In the genomic region with DNA sequence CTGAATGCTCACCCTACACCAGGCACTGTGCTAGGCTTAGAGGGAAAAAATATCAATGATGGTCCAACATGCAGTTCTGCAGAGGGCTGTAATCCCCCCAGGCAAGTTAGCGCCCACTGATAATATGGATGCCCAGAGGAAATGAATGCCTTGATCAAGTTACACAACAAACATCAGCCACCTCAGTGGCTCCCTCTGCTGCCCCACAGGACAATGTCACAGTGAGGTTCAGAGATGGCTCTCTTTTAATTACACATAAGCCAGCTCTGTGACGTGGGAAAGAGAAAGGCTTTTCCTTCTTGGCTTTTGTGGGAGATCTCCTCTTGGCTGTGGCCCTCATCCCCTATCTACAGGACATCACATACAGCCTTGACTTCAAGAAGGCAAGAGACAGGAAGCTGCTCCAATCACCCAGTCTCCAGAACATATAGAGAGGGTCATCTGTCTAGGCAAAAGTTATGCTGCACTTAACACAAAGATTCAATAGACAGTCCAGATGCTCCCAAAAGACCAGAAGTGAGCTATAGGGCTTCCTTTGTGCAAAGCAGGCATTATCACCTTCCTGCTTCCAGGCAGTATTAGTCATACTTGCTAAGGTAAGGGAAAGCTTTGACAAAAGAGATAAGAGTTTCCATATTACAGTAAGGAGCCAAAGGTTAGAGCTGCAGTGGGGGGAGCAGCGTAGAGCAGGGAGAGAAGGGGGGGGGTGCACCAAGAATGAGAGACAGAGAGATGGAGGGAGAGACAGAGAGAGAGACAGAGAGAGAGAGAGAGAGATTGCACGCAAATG, we compare ENCODE assay signal across 13 mouse cellular contexts. TPM values are rescaled to one million over a fixed set of nuclear protein-coding genes. Genes with fewer than 3 reads are reported as not detected.
A peak's percentile ranks its signal among the peaks of the same experiment; 100 is the strongest.
DNase-seq lines count a peak whose midpoint lies in the region; ATAC-seq and TF ChIP-seq lines count a peak whose summit lies in the region.
"Had no signal": no experiment of that assay in that cellular context is flagged by ENCODE, and none has a peak within 500 bp of the region (broad histone marks: within the 10 kb centered on the region; RNA-seq: fewer than 3 reads in every experiment).

No protein-coding gene starts in this region.

- no peak for TF ChIP-seq EP300 in ES-Bruce4 (IDR thresholded peaks at IDR 0.05; ENCODE audit: insufficient read depth, low read depth, low read length)

- no peak overlapping the region for H3K4me3 ChIP-seq in forebrain, postnatal 0 days (ENCODE audit: low read depth, low read length)
- no peak overlapping the region for H3K4me3 ChIP-seq in forebrain, embryonic 15.5 days
- no peak overlapping the region for H3K4me3 ChIP-seq in lung, embryonic 14.5 days (ENCODE audit: low read depth, low read length)
- H3K4me3 ChIP-seq in ES-Bruce4 (ENCODE audit: low read depth, low read length): no peak overlapping the region
- no peak overlapping the region for H3K4me3 ChIP-seq in intestine, embryonic 15.5 days (replicated peaks)
- H3K4me3 ChIP-seq: limb, embryonic 12.5 days; midbrain, embryonic 12.5 days had no signal

- no peak for TF ChIP-seq POLR2A in ES-Bruce4 (IDR thresholded peaks at IDR 0.05; ENCODE audit: insufficient read depth, low read length)

- DNase-seq in forebrain, postnatal 0 days: no peak
- DNase-seq in lung, embryonic 14.5 days: peak; percentile 26
- DNase-seq in lung, adult 18-20 months: no peak
- no peak for DNase-seq in layer of hippocampus, adult 18-20 months (ENCODE audit: low spot score in 2 of 2)
- no peak for DNase-seq in cerebellum, adult 9-11 months
- DNase-seq: adrenal gland, adult 8-10 months; cerebellum, postnatal 10 days; gastrocnemius, postnatal 25 days had no signal

- no peak overlapping the region for H3K27ac ChIP-seq in forebrain, postnatal 0 days (ENCODE audit: low read depth, low read length)
- H3K27ac ChIP-seq in forebrain, embryonic 15.5 days (replicated peaks): no peak overlapping the region
- no peak overlapping the region for H3K27ac ChIP-seq in lung, embryonic 14.5 days (ENCODE audit: low read depth)
- no peak overlapping the region for H3K27ac ChIP-seq in ES-Bruce4 (ENCODE audit: insufficient read depth, low read length)
- H3K27ac ChIP-seq in intestine, embryonic 15.5 days: peak overlapping the region; percentile 56
- H3K27ac ChIP-seq: limb, embryonic 12.5 days; midbrain, embryonic 12.5 days had no signal

- H3K9ac ChIP-seq in forebrain, postnatal 0 days: no peak overlapping the region
- H3K9ac ChIP-seq in forebrain, embryonic 15.5 days (replicated peaks): no peak overlapping the region
- H3K9ac ChIP-seq in lung, embryonic 14.5 days: no peak overlapping the region
- H3K9ac ChIP-seq in ES-Bruce4 (ENCODE audit: low read depth, poor library complexity, severe bottlenecking): no peak overlapping the region
- H3K9ac ChIP-seq in intestine, embryonic 15.5 days: no peak overlapping the region
- H3K9ac ChIP-seq: limb, embryonic 12.5 days; midbrain, embryonic 12.5 days had no signal

- H3K4me1 ChIP-seq in forebrain, postnatal 0 days (ENCODE audit: insufficient read depth): no peaks in the 10 kb centered on the region
- peaks cover 17% of the 10 kb centered on the region for H3K4me1 ChIP-seq in forebrain, embryonic 15.5 days
- no peaks in the 10 kb centered on the region for H3K4me1 ChIP-seq in lung, embryonic 14.5 days (ENCODE audit: insufficient read depth)
- H3K4me1 ChIP-seq in ES-Bruce4 (ENCODE audit: control insufficient read depth, insufficient read depth, low read length): peaks cover 20% of the 10 kb centered on the region
- peaks cover 42% of the 10 kb centered on the region for H3K4me1 ChIP-seq in intestine, embryonic 15.5 days (replicated peaks)

- no peak for ATAC-seq in forebrain, postnatal 0 days
- ATAC-seq in forebrain, embryonic 15.5 days (replicated peaks): no peak
- no peak for ATAC-seq in lung, embryonic 14.5 days (ENCODE audit: insufficient read depth)
- ATAC-seq in intestine, embryonic 15.5 days: peak; percentile 69

- WGBS in forebrain, postnatal 0 days: 74% methylated on average over 4 of the region's 4 CpGs
- 75% methylated on average over 4 of the region's 4 CpGs for WGBS in forebrain, embryonic 15.5 days
- WGBS in lung, embryonic 14.5 days: 70% methylated on average over 4 of the region's 4 CpGs
- 67% methylated on average over 4 of the region's 4 CpGs for WGBS in intestine, embryonic 15.5 days

- H3K9me3 ChIP-seq in forebrain, postnatal 0 days (ENCODE audit: low read length): no peaks in the 10 kb centered on the region
- H3K9me3 ChIP-seq in forebrain, embryonic 15.5 days: no peaks in the 10 kb centered on the region
- no peaks in the 10 kb centered on the region for H3K9me3 ChIP-seq in lung, embryonic 14.5 days (ENCODE audit: low read depth, low read length)
- H3K9me3 ChIP-seq in ES-Bruce4 (replicated peaks; ENCODE audit: control insufficient read depth, insufficient read depth, low read length, poor library complexity, severe bottlenecking): no peaks in the 10 kb centered on the region
- no peaks in the 10 kb centered on the region for H3K9me3 ChIP-seq in intestine, embryonic 15.5 days
- H3K9me3 ChIP-seq: limb, embryonic 12.5 days; midbrain, embryonic 12.5 days had no signal

- peak; percentile 55 for TF ChIP-seq CTCF in forebrain, postnatal 0 days (IDR thresholded peaks at IDR 0.05; ENCODE audit: low read depth)
- TF ChIP-seq CTCF in lung, embryonic 14.5 days (IDR thresholded peaks at IDR 0.05; ENCODE audit: low read depth): peak; percentile 50
- peak; percentile 48 for TF ChIP-seq CTCF in ES-Bruce4 (IDR thresholded peaks at IDR 0.05; ENCODE audit: low read depth, low read length)

- H3K4me2 ChIP-seq in forebrain, postnatal 0 days (ENCODE audit: low read depth): no peak overlapping the region
- no peak overlapping the region for H3K4me2 ChIP-seq in forebrain, embryonic 15.5 days (replicated peaks)
- H3K4me2 ChIP-seq in lung, embryonic 14.5 days: no peak overlapping the region
- no peak overlapping the region for H3K4me2 ChIP-seq in intestine, embryonic 15.5 days (replicated peaks)
- H3K4me2 ChIP-seq: limb, embryonic 12.5 days; midbrain, embryonic 12.5 days had no signal

- no peaks in the 10 kb centered on the region for H3K27me3 ChIP-seq in forebrain, postnatal 0 days (ENCODE audit: insufficient read depth, low read length)
- no peaks in the 10 kb centered on the region for H3K27me3 ChIP-seq in forebrain, embryonic 15.5 days
- no peaks in the 10 kb centered on the region for H3K27me3 ChIP-seq in lung, embryonic 14.5 days (ENCODE audit: insufficient read depth, low read length)
- no peaks in the 10 kb centered on the region for H3K27me3 ChIP-seq in ES-Bruce4 (ENCODE audit: control insufficient read depth, insufficient read depth, low read length, poor library complexity, severe bottlenecking)
- no peaks in the 10 kb centered on the region for H3K27me3 ChIP-seq in intestine, embryonic 15.5 days (replicated peaks)
- H3K27me3 ChIP-seq: limb, embryonic 12.5 days; midbrain, embryonic 12.5 days had no signal

- no peaks in the 10 kb centered on the region for H3K36me3 ChIP-seq in forebrain, postnatal 0 days (ENCODE audit: insufficient read depth)
- no peaks in the 10 kb centered on the region for H3K36me3 ChIP-seq in forebrain, embryonic 15.5 days
- H3K36me3 ChIP-seq in lung, embryonic 14.5 days (ENCODE audit: insufficient read depth): no peaks in the 10 kb centered on the region
- H3K36me3 ChIP-seq in ES-Bruce4 (ENCODE audit: control insufficient read depth, insufficient read depth, low read length, poor library complexity, severe bottlenecking): no peaks in the 10 kb centered on the region
- H3K36me3 ChIP-seq in intestine, embryonic 15.5 days: no peaks in the 10 kb centered on the region
- H3K36me3 ChIP-seq: limb, embryonic 12.5 days; midbrain, embryonic 12.5 days had no signal

RNA-seq across cellular contexts. Expression of gene Plekha7, which starts 47.2 kb away (rescaled TPM):
- total RNA-seq in forebrain, postnatal 0 days (2014; rRNA removed): 9.9 and 17.0 TPM in 2 replicates
- polyA plus RNA-seq in forebrain, postnatal 0 days (2015; fragmentation: Nextera tagmentation; extraction: Ambion mirVana): 3.3 and 5.4 TPM in 2 replicates
- 9.3 and 9.7 TPM in 2 replicates for polyA plus RNA-seq in forebrain, embryonic 15.5 days (2015; fragmentation: Nextera tagmentation; extraction: Ambion mirVana)
- polyA plus RNA-seq in lung, embryonic 14.5 days (2014; fragmentation: Nextera tagmentation; extraction: Ambion mirVana): 9.5 and 10.3 TPM in 2 replicates
- polyA plus RNA-seq in ES-Bruce4 (2011; ENCODE audit: insufficient read depth, insufficient read length, low read depth, missing spikeins): 80.0 and 80.5 TPM in 2 replicates
- 21.1 and 21.4 TPM in 2 replicates for polyA plus RNA-seq in intestine, embryonic 15.5 days (2015; fragmentation: Nextera tagmentation; extraction: Ambion mirVana)
- total RNA-seq in layer of hippocampus, adult 18-20 months (2021): 10 to 100 TPM; 19.1 to 20.2 TPM
